Mouse (Mus musculus): ENCODE results near the gene Chd8.
"Not testable (repeated sequence)": the region's sequence is repeated elsewhere in the genome, so short reads cannot be mapped to it uniquely, and the experiment has no call there.

Gene Chd8

GRCm38 (mm10) chr14:52257484-52258213 is at the start of gene Chd8:
Gene Chd8, minus strand, starts transcription at chr14:52257780.
- DNase-seq: peak; percentile 98 to 100

- no peak for DNase-seq
Observed at GRCm38 (mm10) chr14:52306100-52306499, 48.5 kb upstream of the Chd8 start.

DNA sequence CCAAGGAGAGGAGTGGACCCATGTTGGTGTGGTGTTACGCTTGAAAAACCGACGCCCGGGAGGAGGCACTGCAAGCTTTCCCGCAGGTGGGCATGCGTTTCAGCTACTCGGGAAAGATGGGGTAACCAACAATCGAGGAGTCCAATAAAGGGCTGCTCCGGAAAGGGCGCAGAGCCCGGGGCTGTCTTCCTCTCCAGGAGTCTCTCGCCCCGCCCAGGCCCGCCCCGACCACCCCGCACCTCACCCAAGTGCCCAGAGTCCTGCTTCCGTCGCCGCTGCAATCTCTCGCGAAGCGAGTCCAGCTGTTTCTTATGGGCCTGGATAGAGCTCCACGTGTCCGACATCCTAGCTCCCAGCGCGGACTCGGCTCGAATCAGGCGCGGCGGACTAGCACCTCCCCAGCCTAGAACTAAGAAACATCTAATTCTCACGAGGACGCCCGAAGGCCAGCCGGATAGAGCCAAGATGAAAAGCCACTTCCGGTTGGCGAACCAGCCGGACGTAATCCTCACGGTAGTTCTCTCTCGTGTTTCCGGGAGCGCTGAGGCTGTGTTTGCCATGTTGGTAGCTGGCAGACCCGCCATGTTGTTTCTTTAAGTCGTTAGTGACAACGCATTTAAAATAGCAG is 47.2 kb upstream of the Chd8 start, which contains the start of gene Mettl3:
TSS of gene Mettl3 (minus strand) at position 485 of the 628 bp plus-strand sequence.
- peak; percentile 95 to 96 for DNase-seq

- not testable (repeated sequence) for DNase-seq
Observed at GRCm38 (mm10) chr14:52303517-52303916, 45.9 kb upstream of the Chd8 start.

- no peak for DNase-seq
Observed at GRCm38 (mm10) chr14:52295558-52296264, 38.1 kb upstream of the Chd8 start.

DNA sequence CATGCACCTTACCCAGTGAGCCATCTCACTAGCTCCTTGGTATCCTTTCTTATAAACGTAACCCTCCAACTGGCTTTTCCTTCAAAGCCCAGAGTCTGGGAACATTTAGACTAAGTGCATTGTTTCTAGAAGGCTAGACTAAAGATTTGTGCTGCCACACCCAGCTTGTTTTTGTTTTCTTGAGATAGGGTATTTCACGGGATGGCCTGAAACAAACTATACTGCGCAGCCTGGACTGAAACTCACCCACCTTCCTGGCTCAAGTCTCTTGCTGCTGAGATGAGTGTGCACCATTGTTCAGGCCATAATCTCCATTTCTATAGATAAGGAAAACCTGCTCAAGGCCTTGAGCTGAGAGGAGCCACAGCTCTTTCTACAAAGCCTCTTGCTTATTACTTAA is 26.6 kb upstream of the Chd8 start:
- no peak for DNase-seq

GRCm38 (mm10) chr14:52283629-52284028 is 26.0 kb upstream of the Chd8 start:
- DNase-seq: no peak

DNA sequence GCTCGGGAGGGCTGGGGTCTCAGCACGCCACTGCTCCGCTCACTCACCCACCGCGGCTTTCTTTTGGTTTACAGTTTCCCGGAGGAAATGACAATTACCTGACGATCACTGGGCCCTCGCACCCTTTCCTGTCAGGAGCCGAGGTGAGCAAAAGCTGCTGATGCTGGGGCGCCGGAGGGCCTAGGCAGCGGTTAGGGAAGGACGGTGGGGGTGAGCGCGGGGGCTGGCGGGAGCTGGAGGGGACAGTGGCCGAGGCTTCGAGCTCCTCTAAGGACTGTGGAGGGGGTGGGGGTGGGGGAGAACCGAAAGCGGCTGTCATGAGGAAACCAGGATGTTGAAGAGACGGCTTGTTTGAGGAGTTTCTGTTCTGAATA is 22.2 kb upstream of the Chd8 start:
- no peak for DNase-seq

DNA sequence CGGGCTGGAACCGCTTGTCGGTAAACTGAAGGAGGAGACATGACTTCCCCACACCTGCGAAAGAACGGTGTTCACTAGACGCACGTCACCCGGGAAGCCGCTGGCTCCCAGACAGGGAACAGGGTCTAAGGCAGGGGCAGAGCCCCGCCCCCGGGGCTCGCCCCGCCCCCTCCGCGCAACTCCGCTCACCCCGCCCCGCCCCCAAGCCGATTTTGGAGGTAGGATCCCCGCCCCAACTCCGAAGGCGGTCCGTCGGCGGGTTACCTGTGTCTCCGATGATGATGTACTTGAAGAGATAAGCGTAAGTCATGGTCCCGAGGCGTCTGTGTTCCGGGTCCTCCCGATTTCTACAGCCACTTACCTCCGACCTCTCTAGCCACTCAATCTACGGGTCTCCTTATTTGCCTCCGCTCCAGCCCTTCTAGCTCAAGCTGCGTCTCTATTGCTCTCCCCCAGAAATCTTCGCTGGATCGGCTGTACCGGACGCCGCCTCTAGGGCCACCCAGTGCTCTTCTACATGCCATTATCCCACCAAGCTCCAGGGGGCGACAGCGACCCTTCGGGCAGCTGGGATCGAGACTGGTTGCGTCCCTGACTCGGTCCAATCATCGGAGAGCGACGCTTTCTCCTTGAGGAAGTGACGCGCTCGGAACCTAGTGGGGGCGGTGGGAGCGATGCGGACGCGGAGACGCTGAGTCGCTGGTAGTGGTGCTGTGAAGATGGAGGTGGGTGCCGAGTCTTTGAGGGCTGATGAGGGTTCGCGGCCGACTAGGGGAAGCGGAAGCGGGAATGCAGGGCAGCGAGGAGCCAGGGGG is 21.6 kb upstream of the Chd8 start, which contains the start of the genes Tox4 and Rab2b:
TSS of gene Tox4 (plus strand) at position 215 of the 815 bp plus-strand sequence.
TSS of gene Rab2b (minus strand) at position 614 of the 815 bp plus-strand sequence.
- DNase-seq: peak; percentile 98

GRCm38 (mm10) chr14:52277210-52277609 is 19.6 kb upstream of the Chd8 start:
- no peak for DNase-seq

- no peak for DNase-seq
Observed at GRCm38 (mm10) chr14:52272781-52273180, 15.2 kb upstream of the Chd8 start.

DNA sequence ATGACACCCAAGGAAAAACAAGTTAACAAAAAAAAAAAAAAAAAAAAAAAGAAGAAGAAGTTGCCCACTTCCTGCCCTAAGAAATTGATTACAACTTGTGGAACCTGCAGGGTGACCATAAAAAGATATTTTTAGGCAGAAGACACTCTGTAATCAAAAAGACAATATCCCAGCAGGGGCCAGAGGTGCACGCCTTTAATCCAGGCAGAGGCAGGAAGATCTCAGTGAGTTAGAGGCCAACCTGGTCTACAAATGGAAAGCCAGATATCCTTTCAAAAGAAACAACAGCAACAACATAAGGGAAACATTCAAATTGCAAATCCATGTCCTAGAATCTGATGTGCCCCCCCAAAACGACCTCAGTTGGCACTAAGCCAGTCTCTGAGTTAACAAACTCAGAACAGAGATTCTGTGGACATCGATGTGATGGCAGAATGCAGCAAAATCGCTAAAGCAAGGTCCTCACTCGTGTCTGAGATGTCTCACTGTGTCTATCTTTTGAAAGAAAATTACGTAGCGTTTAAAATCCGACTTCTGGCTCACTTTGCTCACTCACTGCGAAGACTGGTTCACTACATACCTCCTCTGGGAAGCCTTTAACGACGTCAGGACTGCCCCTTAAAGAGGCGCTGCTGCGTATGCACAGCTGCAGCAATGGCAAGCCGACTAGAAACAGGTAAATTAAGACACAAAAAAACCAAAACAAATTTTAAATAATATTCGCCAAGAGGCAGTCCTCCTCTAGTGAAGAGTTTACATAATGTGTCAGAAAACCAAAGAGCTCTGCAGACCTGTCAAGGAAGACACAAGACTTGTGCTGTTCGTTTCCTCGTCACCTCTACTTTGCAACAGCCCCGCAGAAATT is 1.0 kb downstream of the Chd8 start:
- no peak for DNase-seq

GRCm38 (mm10) chr14:52246129-52246528 is 11.5 kb downstream of the Chd8 start:
- no peak for DNase-seq

GRCm38 (mm10) chr14:52244690-52245042 is 12.9 kb downstream of the Chd8 start:
- DNase-seq: no peak

GRCm38 (mm10) chr14:52244041-52244689 is 13.4 kb downstream of the Chd8 start:
- peak; percentile 99 to 100 for DNase-seq

DNA sequence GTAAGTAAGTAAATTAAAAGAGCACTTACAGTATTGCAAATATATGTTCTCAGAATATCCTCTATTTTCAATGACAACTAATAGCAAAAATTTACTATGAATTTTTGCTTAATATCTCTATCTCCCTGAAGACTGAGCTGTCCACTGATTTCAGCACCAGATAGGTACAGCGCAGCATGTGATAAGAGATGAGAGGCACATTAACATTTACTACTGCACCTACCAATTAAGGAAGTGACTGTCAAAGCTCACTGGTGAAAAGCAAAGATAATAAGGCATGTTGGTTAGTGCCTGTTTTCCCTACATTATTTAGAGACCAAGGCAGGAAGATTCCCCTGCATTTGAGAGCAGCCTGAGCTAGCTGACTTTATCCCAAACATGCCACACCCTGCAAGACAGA is 21.4 kb downstream of the Chd8 start:
- no peak for DNase-seq

- peak in 1 of 2 experiments; percentile 34 for DNase-seq
Observed at GRCm38 (mm10) chr14:52235165-52235564, 22.4 kb downstream of the Chd8 start.

DNA sequence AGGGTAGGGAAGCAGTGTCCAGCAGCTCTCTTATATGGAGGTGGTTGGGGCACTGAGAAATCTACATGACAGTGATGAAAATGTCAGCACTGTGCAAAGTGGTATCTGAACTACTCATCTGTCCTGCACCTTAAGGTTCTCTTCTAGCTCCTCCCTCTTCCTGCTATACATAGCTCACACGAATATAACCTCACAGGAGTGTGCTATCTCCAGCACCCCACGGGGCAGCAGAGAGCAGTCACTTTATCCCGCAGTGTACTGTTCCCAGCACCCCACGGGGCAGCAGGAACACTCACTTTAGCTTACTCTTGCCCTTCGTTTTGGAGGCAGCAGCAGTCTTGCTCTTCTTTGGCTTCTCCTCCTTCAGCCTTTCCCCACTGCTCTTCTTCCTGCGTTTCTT is 25.3 kb downstream of the Chd8 start:
- DNase-seq: no peak

DNA sequence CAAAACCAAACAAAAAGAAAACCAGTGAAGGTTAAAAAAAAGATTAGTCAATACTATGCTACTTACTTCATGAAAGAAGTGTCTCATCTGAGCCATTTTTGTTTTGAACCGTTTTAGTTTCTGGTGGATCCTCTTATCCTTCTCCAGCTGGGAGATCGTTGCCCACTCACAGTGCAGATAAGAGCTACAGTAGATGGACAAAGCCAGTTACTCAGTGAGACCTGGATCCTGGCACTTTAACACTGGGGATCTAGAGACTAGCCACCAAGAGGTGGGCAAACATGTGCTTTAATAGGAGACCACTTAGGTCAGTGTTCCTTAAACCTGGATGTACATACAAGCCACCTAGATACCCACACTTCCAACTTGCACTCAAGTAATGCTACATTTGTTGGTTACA is 31.6 kb downstream of the Chd8 start:
- no peak for DNase-seq

DNA sequence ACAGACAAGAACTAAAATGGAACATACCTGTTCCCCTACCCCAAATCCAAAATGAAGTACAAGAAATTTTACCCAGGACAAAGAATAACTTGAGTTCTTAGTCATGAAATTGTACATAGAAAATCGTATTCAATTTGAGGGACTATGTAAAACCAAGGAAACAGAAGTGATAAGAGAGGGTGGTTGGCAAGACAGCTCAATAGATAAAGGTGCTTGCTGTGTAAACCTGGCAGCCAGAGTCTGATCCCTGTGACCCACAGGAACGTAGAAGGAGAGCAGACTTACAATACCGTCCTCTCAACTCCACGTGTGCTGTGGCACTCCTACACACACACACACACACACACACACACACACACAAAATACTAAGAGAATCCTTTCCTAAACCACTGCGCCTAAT is 40.3 kb downstream of the Chd8 start:
- no peak for DNase-seq

DNA sequence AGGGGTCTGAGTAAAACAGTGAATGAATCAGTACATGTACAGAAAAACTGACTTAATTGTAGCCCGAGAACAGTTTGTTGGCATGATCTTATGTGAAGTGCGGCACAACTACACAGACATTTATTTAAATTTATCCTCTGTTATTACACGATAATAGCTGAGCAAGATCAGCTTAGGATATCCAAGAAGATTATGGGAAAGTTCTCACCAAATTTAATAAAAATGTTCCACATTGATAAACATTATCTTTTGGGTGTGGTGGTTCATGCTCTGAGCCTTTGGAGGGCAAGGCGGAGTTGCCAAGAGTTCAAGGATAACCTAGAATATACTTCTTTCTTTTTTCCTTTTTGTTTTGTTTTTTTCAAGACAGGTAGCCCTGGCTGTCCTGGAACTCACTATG is 58.2 kb downstream of the Chd8 start:
- no peak for DNase-seq
